Mouse (Mus musculus): ENCODE measurements at regions not wholly inside any gene's neighbourhood (a gene's known extent, or its start where the extent isn't known, plus 50 kb on each side); places are given as distances from the start of the nearest gene placed in this dataset.

- 57% methylated on average over 8 of the region's 8 CpGs for WGBS
- H3K4me3 ChIP-seq (replicated peaks; ENCODE audit: low read length): no peak overlapping the region
- ATAC-seq (ENCODE audit: low FRiP score, low read depth) (no peak), DNase-seq (ENCODE audit: low spot score) (no peak)
- no peak overlapping the region for H3K27ac ChIP-seq (replicated peaks; ENCODE audit: low read depth, low read length)
- H3K9me3 ChIP-seq (ENCODE audit: control insufficient read depth, low read length): no peaks in the 10 kb centered on the region
- no peak overlapping the region for H3K4me2 ChIP-seq (replicated peaks; ENCODE audit: low read depth, low read length, severe bottlenecking)
- H3K9ac ChIP-seq (ENCODE audit: low read depth, low read length, severe bottlenecking): no peak overlapping the region
- no peak for TF ChIP-seq POLR2A (IDR thresholded peaks at IDR 0.05; ENCODE audit: borderline replicate concordance, extremely low read depth, insufficient read depth, insufficient read length)
- no peaks in the 10 kb centered on the region for H3K36me3 ChIP-seq (ENCODE audit: control insufficient read depth, insufficient read depth, low read length)
- no peaks in the 10 kb centered on the region; the same call in 1 of the 2 replicates for H3K27me3 ChIP-seq (ENCODE audit: control insufficient read depth, insufficient read depth, low read length)
- peaks cover 54% of the 10 kb centered on the region for H3K4me1 ChIP-seq (ENCODE audit: control insufficient read depth, insufficient read depth, low read length)
Observed at GRCm38 (mm10) chr12:107753022-107753421, 250.4 kb downstream of the Bcl11b start.

- DNase-seq (ENCODE audit: low spot score): no peak
- Histone ChIP-seq H3K4me3 (replicated peaks; ENCODE audit: low read length) (no peak overlapping the region), H3K27me3 (ENCODE audit: control insufficient read depth, insufficient read depth, low read length) (no peaks in the 10 kb centered on the region; the same call in 1 of the 2 replicates), H3K9me3 (ENCODE audit: control insufficient read depth, low read length) (no peaks in the 10 kb centered on the region), H3K4me1 (ENCODE audit: control insufficient read depth, insufficient read depth, low read length) (peaks cover 55% of the 10 kb centered on the region), H3K9ac (ENCODE audit: low read depth, low read length, severe bottlenecking) (no peak overlapping the region), H3K36me3 (ENCODE audit: control insufficient read depth, insufficient read depth, low read length) (no peaks in the 10 kb centered on the region), H3K27ac (replicated peaks; ENCODE audit: low read depth, low read length) (no peak overlapping the region), H3K4me2 (replicated peaks; ENCODE audit: low read depth, low read length, severe bottlenecking) (no peak overlapping the region)
- ATAC-seq (ENCODE audit: low FRiP score, low read depth): no peak
- WGBS: 48% methylated on average over 6 of the region's 6 CpGs
- TF ChIP-seq POLR2A (IDR thresholded peaks at IDR 0.05; ENCODE audit: borderline replicate concordance, extremely low read depth, insufficient read depth, insufficient read length): no peak
Observed at GRCm38 (mm10) chr12:107753536-107753935, 249.9 kb downstream of the Bcl11b start.

- DNase-seq (ENCODE audit: low spot score): no peak
- H3K27me3 ChIP-seq (ENCODE audit: control insufficient read depth, insufficient read depth, low read length): no peaks in the 10 kb centered on the region; the same call in 1 of the 2 replicates
- H3K9ac ChIP-seq (ENCODE audit: low read depth, low read length, severe bottlenecking): no peak overlapping the region
- no peak overlapping the region for H3K4me3 ChIP-seq (replicated peaks; ENCODE audit: low read length)
- no peak for TF ChIP-seq POLR2A (IDR thresholded peaks at IDR 0.05; ENCODE audit: borderline replicate concordance, extremely low read depth, insufficient read depth, insufficient read length)
- H3K4me2 ChIP-seq (replicated peaks; ENCODE audit: low read depth, low read length, severe bottlenecking): no peak overlapping the region
- ATAC-seq (ENCODE audit: low FRiP score, low read depth): no peak
- H3K27ac ChIP-seq (replicated peaks; ENCODE audit: low read depth, low read length): no peak overlapping the region
- no peaks in the 10 kb centered on the region for H3K9me3 ChIP-seq (ENCODE audit: control insufficient read depth, low read length)
- peaks cover 46% of the 10 kb centered on the region for H3K4me1 ChIP-seq (ENCODE audit: control insufficient read depth, insufficient read depth, low read length)
- H3K36me3 ChIP-seq (ENCODE audit: control insufficient read depth, insufficient read depth, low read length): no peaks in the 10 kb centered on the region
- WGBS: 67% methylated on average over 8 of the region's 8 CpGs
Observed at GRCm38 (mm10) chr12:107754885-107755284, 248.5 kb downstream of the Bcl11b start.

GRCm38 (mm10) chr12:107755820-107756517, 247.4 kb downstream of the Bcl11b start:
- peaks cover 37% of the 10 kb centered on the region for H3K4me1 ChIP-seq (ENCODE audit: control insufficient read depth, insufficient read depth, low read length)
- H3K9ac ChIP-seq (ENCODE audit: low read depth, low read length, severe bottlenecking): no peak overlapping the region

GRCm38 (mm10) chr12:107757184-107757583, 246.2 kb downstream of the Bcl11b start:
- Histone ChIP-seq H3K9me3 (ENCODE audit: control insufficient read depth, low read length) (no peaks in the 10 kb centered on the region), H3K27ac (replicated peaks; ENCODE audit: low read depth, low read length) (no peak overlapping the region), H3K4me2 (replicated peaks; ENCODE audit: low read depth, low read length, severe bottlenecking) (no peak overlapping the region), H3K4me3 (replicated peaks; ENCODE audit: low read length) (no peak overlapping the region), H3K36me3 (ENCODE audit: control insufficient read depth, insufficient read depth, low read length) (no peaks in the 10 kb centered on the region), H3K27me3 (ENCODE audit: control insufficient read depth, insufficient read depth, low read length) (no peaks in the 10 kb centered on the region; the same call in 1 of the 2 replicates), H3K4me1 (ENCODE audit: control insufficient read depth, insufficient read depth, low read length) (peaks cover 34% of the 10 kb centered on the region), H3K9ac (ENCODE audit: low read depth, low read length, severe bottlenecking) (no peak overlapping the region)
- no peak for TF ChIP-seq POLR2A (IDR thresholded peaks at IDR 0.05; ENCODE audit: borderline replicate concordance, extremely low read depth, insufficient read depth, insufficient read length)
- DNase-seq (ENCODE audit: low spot score): no peak
- no peak for ATAC-seq (ENCODE audit: low FRiP score, low read depth)
- WGBS: 31% methylated on average over 10 of the region's 10 CpGs

More at GRCm38 (mm10) chr12:107755820-107756517, 247.4 kb downstream of the Bcl11b start:
- ATAC-seq (ENCODE audit: low FRiP score, low read depth) (no peak), DNase-seq (ENCODE audit: low spot score) (no peak)
- Histone ChIP-seq H3K27me3 (ENCODE audit: control insufficient read depth, insufficient read depth, low read length) (no peaks in the 10 kb centered on the region; the same call in 1 of the 2 replicates), H3K4me2 (replicated peaks; ENCODE audit: low read depth, low read length, severe bottlenecking) (no peak overlapping the region), H3K27ac (replicated peaks; ENCODE audit: low read depth, low read length) (no peak overlapping the region), H3K36me3 (ENCODE audit: control insufficient read depth, insufficient read depth, low read length) (no peaks in the 10 kb centered on the region), H3K4me3 (replicated peaks; ENCODE audit: low read length) (no peak overlapping the region), H3K9me3 (ENCODE audit: control insufficient read depth, low read length) (no peaks in the 10 kb centered on the region)
- no peak for TF ChIP-seq POLR2A (IDR thresholded peaks at IDR 0.05; ENCODE audit: borderline replicate concordance, extremely low read depth, insufficient read depth, insufficient read length)
- WGBS: 89% methylated on average over 13 of the region's 13 CpGs

All from limb, embryonic 14.5 days (tissue).